Mouse (Mus musculus): ENCODE data around the gene Tnnt2. TPM values are rescaled to one million over a fixed set of nuclear protein-coding genes. Genes with fewer than 3 reads are reported as not detected.
A peak's percentile ranks its signal among the peaks of the same experiment; 100 is the strongest.

Gene Tnnt2
- polyA plus RNA-seq, 1 experiment from 2014 or later: 0.74 TPM

GRCm38 (mm10) chr1:135850722-135851512 lies 14.8 kb downstream of the Tnnt2 start:
- WGBS: 70% methylated on average over 12 of the region's 12 CpGs
- H3K27ac ChIP-seq (replicated peaks): peak overlapping the region; percentile 71

GRCm38 (mm10) chr1:135852044-135852756 lies 16.0 kb downstream of the Tnnt2 start:
- Histone ChIP-seq H3K9me3 (replicated peaks) (no peaks in the 10 kb centered on the region), H3K4me3 (no peak overlapping the region)

More at GRCm38 (mm10) chr1:135850722-135851512, 14.8 kb downstream of the Tnnt2 start:
- 0 out of 2 replicates have a peak, but pooled peaks cover 3% of the 10 kb centered on the region for H3K27me3 ChIP-seq (ENCODE audit: low read depth, poor library complexity, severe bottlenecking)
- no peak overlapping the region for H3K4me3 ChIP-seq
- no peaks in the 10 kb centered on the region for H3K36me3 ChIP-seq
- H3K4me1 ChIP-seq: peaks cover 38% of the 10 kb centered on the region
- no peak for DNase-seq (ENCODE audit: low spot score)
- H3K9me3 ChIP-seq (replicated peaks): no peaks in the 10 kb centered on the region

GRCm38 (mm10) chr1:135853200-135853599 lies 17.0 kb downstream of the Tnnt2 start:
- H3K9me3 ChIP-seq (replicated peaks): no peaks in the 10 kb centered on the region
- DNase-seq (ENCODE audit: low spot score): no peak
- no peak overlapping the region for H3K4me3 ChIP-seq
- H3K27me3 ChIP-seq (ENCODE audit: low read depth, poor library complexity, severe bottlenecking): no peaks in the 10 kb centered on the region
- H3K36me3 ChIP-seq: no peaks in the 10 kb centered on the region
- H3K4me1 ChIP-seq: peaks cover 38% of the 10 kb centered on the region
- H3K27ac ChIP-seq (replicated peaks): 0 out of 2 replicates have a peak overlapping the region, but pooled peaks have one; percentile 71
- whole genome bisulfite sequencing: 92% methylated on average over 4 of the region's 4 CpGs

More at GRCm38 (mm10) chr1:135852044-135852756, 16.0 kb downstream of the Tnnt2 start:
- Histone ChIP-seq H3K27me3 (ENCODE audit: low read depth, poor library complexity, severe bottlenecking) (0 out of 2 replicates have a peak, but pooled peaks cover 3% of the 10 kb centered on the region), H3K4me1 (peaks cover 38% of the 10 kb centered on the region), H3K27ac (replicated peaks) (peak overlapping the region; percentile 71), H3K36me3 (no peaks in the 10 kb centered on the region)
- WGBS: 70% methylated on average over 13 of the region's 13 CpGs
- no peak for DNase-seq (ENCODE audit: low spot score)

- H3K9me3 ChIP-seq (replicated peaks): no peaks in the 10 kb centered on the region
- H3K36me3 ChIP-seq: no peaks in the 10 kb centered on the region
- DNase-seq (ENCODE audit: low spot score): no peak
- 88% methylated on average over 6 of the region's 6 CpGs for WGBS
- H3K4me3 ChIP-seq: no peak overlapping the region
- H3K4me1 ChIP-seq: peaks cover 27% of the 10 kb centered on the region
- no peaks in the 10 kb centered on the region for H3K27me3 ChIP-seq (ENCODE audit: low read depth, poor library complexity, severe bottlenecking)
- no peak overlapping the region for H3K27ac ChIP-seq (replicated peaks)
These were observed 18.6 kb downstream of the Tnnt2 start for GRCm38 (mm10) chr1:135854591-135855343.

GRCm38 (mm10) chr1:135855344-135855687 lies 19.2 kb downstream of the Tnnt2 start:
- DNase-seq (ENCODE audit: low spot score): no peak
- 97% methylated on average over 1 of the region's 1 CpGs for WGBS
- Histone ChIP-seq H3K27ac (replicated peaks) (no peak overlapping the region), H3K9me3 (replicated peaks) (no peaks in the 10 kb centered on the region), H3K36me3 (no peaks in the 10 kb centered on the region), H3K27me3 (ENCODE audit: low read depth, poor library complexity, severe bottlenecking) (no peaks in the 10 kb centered on the region), H3K4me1 (peaks cover 27% of the 10 kb centered on the region), H3K4me3 (no peak overlapping the region)

GRCm38 (mm10) chr1:135856070-135856469 lies 19.9 kb downstream of the Tnnt2 start:
- WGBS: 69% methylated on average over 4 of the region's 4 CpGs
- Histone ChIP-seq H3K4me3 (no peak overlapping the region), H3K27me3 (ENCODE audit: low read depth, poor library complexity, severe bottlenecking) (no peaks in the 10 kb centered on the region), H3K9me3 (replicated peaks) (no peaks in the 10 kb centered on the region), H3K4me1 (peaks cover 24% of the 10 kb centered on the region), H3K27ac (replicated peaks) (no peak overlapping the region), H3K36me3 (no peaks in the 10 kb centered on the region)
- DNase-seq (ENCODE audit: low spot score): no peak

GRCm38 (mm10) chr1:135857137-135857775 lies 21.1 kb downstream of the Tnnt2 start:
- no peaks in the 10 kb centered on the region for H3K36me3 ChIP-seq
- no peaks in the 10 kb centered on the region for H3K9me3 ChIP-seq (replicated peaks)
- H3K4me3 ChIP-seq: no peak overlapping the region
- H3K27ac ChIP-seq (replicated peaks): no peak overlapping the region
- no peak for DNase-seq (ENCODE audit: low spot score)
- H3K4me1 ChIP-seq: peaks cover 18% of the 10 kb centered on the region
- no peaks in the 10 kb centered on the region for H3K27me3 ChIP-seq (ENCODE audit: low read depth, poor library complexity, severe bottlenecking)
- 64% methylated on average over 11 of the region's 11 CpGs for WGBS

- 91% methylated on average over 7 of the region's 7 CpGs for WGBS
- no peak for DNase-seq (ENCODE audit: low spot score)
- Histone ChIP-seq H3K9me3 (replicated peaks) (no peaks in the 10 kb centered on the region), H3K27ac (replicated peaks) (no peak overlapping the region), H3K27me3 (ENCODE audit: low read depth, poor library complexity, severe bottlenecking) (no peaks in the 10 kb centered on the region), H3K4me1 (peaks cover 7% of the 10 kb centered on the region), H3K4me3 (no peak overlapping the region), H3K36me3 (no peaks in the 10 kb centered on the region)
These were observed 22.4 kb downstream of the Tnnt2 start for GRCm38 (mm10) chr1:135858533-135858932.

GRCm38 (mm10) chr1:135861091-135861490 lies 24.9 kb downstream of the Tnnt2 start:
- H3K27me3 ChIP-seq (ENCODE audit: low read depth, poor library complexity, severe bottlenecking): peaks cover 6% of the 10 kb centered on the region
- no peaks in the 10 kb centered on the region for H3K9me3 ChIP-seq (replicated peaks)
- 0 out of 2 replicates have a peak overlapping the region, but pooled peaks have one; percentile 6 for H3K27ac ChIP-seq (replicated peaks)
- peaks cover 12% of the 10 kb centered on the region for H3K4me1 ChIP-seq
- no peaks in the 10 kb centered on the region for H3K36me3 ChIP-seq
- WGBS: 74% methylated on average over 5 of the region's 5 CpGs
- no peak overlapping the region for H3K4me3 ChIP-seq
- no peak for DNase-seq (ENCODE audit: low spot score)

GRCm38 (mm10) chr1:135861980-135862552 lies 25.9 kb downstream of the Tnnt2 start:
- Histone ChIP-seq H3K9me3 (replicated peaks) (no peaks in the 10 kb centered on the region), H3K27me3 (ENCODE audit: low read depth, poor library complexity, severe bottlenecking) (peaks cover 10% of the 10 kb centered on the region), H3K36me3 (no peaks in the 10 kb centered on the region), H3K27ac (replicated peaks) (no peak overlapping the region), H3K4me3 (no peak overlapping the region), H3K4me1 (peaks cover 18% of the 10 kb centered on the region)
- no peak for DNase-seq (ENCODE audit: low spot score)
- 78% methylated on average over 9 of the region's 9 CpGs for WGBS

- Histone ChIP-seq H3K4me3 (no peak overlapping the region), H3K27me3 (ENCODE audit: low read depth, poor library complexity, severe bottlenecking) (peaks cover 10% of the 10 kb centered on the region), H3K4me1 (peaks cover 21% of the 10 kb centered on the region), H3K9me3 (replicated peaks) (no peaks in the 10 kb centered on the region), H3K27ac (replicated peaks) (no peak overlapping the region), H3K36me3 (no peaks in the 10 kb centered on the region)
- DNase-seq (ENCODE audit: low spot score): no peak
- whole genome bisulfite sequencing: 90% methylated on average over 5 of the region's 5 CpGs
These were observed 26.4 kb downstream of the Tnnt2 start for GRCm38 (mm10) chr1:135862561-135862960.

GRCm38 (mm10) chr1:135863786-135864335 lies 27.7 kb downstream of the Tnnt2 start:
- Histone ChIP-seq H3K36me3 (no peaks in the 10 kb centered on the region), H3K27ac (replicated peaks) (no peak overlapping the region), H3K4me1 (peaks cover 21% of the 10 kb centered on the region), H3K4me3 (no peak overlapping the region), H3K9me3 (replicated peaks) (no peaks in the 10 kb centered on the region), H3K27me3 (ENCODE audit: low read depth, poor library complexity, severe bottlenecking) (peaks cover 10% of the 10 kb centered on the region)
- DNase-seq (ENCODE audit: low spot score): no peak
- 86% methylated on average over 9 of the region's 9 CpGs for WGBS
